Mouse (Mus musculus) ovary, adult 18-20 months (tissue): ENCODE measurements around the gene Srsf5.
"Not testable (repeated sequence)": the region's sequence is repeated elsewhere in the genome, so short reads cannot be mapped to it uniquely, and the experiment has no call there.

Source experiments
- DNase-seq: peaks from one replicate; pipeline ENCODE4 v3.0.0; 2022; ENCODE audit warnings: low spot score, mixed read lengths

Gene Srsf5

DNA sequence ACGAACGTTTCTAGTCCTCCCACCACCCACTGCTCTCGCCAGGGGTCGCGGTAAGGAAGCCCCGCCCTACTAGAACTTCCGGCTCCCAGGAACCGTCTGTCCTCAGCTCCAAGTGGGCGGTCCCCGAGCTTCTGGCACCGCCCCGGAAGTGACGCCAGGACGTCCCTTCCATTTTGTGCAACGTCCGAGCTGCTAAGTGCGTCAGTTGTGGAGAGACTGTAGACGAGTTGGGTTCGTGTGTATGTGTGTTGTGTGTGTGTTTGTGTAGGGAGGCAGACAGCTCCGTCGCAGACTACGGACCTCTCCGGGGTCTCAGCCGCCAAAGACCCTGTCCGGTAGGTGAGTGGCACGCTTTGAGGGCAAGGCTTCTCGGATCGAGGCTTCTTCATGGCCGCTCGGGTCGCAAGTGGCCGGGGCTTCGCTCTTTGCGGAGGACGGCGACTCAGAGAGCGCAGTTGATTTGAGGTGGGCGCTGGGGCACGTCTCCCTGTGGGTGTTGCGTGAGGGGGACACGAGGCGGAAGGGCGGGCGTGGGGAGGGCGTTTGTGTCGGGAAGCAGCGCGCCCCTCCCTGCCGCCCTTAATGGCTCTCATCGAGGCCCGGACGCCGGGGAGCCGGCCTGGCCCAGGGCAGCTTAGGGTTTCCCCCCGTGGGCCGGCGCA, at the start of gene Srsf5:
Gene Srsf5, plus strand, starts transcription at position 171 of the 662 bp plus-strand sequence.
- peak; percentile 95 for DNase-seq

DNA sequence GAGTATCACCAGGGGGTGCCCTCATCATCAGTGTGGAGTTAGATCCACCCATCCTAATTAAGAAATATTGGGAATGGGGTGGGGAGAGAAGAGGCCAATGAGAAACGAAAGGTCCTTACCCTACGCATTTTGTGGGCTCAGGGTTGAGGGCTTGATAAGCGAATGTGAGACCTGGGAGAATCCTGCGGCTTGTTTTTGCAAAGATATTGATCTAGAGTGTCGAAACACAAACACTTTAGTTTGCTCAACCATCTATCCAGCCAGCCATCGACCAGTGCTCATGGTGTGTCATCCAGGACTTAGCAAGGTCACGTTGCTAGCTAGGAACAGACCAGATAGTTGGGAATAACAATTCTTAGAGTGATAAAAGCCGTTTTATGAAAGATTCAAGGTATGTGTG, 35.7 kb upstream of the Srsf5 start:
- no peak for DNase-seq

- no peak for DNase-seq
These were observed 27.5 kb upstream of the Srsf5 start for GRCm38 (mm10) chr12:80917764-80918163.

DNA sequence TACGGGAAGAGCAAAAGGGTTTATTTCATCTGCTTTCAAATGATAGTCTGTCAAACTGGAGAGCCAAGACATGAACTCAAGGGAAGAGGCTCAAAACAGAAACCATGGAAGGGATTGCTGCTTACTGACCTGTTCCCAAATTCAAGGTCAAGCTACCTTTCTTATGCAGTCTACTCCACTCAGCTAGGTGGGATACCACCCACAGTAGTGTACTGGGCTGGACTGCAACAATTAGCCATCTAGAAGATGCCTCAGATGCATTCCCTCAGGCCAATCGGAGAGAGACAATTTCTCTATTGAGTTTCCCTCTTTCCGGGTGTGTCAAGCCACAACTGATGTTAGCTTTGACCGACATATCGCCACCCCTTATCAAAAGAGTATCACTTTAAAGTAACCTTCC, 24.0 kb upstream of the Srsf5 start:
- DNase-seq, result no peak

DNA sequence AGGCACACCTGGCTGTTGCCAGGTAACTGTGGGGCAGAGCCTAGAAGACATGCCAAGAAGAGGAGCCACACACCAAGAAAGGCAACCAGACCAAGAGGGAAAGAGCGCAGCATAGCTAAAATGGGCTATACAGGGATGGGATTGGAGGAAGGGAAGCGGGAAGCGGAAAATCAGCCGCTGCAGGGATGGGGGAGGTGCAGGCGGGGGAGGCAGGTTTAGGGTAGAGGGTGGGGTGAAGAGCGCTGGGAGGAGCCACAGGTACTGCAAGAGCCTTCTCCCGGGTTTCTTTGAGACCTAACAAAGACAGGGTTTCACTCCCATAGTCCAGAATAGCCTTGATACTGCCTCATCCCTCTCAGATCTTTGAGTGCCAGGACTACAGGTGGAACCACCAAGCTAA, 22.4 kb upstream of the Srsf5 start:
- no peak for DNase-seq

DNA sequence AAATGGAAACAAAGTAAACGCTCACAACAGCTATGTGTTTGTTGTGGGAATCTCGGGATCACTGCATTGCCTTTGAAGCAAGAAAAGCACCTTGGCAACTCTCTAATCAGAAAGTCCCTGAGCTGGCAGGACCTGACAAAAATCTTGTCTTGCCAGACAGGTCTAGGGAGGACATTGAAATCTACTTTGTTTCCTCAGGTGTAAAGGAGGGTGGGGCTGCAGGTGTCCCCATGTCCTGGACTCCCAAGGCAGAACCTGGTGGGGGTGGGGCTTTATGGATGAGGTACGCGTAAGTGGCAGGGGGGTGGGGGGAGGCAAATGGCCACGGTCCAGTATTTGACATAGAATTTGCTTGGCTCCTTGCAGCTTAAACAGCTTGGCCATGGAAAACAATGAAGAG, 21.7 kb upstream of the Srsf5 start:
- DNase-seq, result no peak

DNA sequence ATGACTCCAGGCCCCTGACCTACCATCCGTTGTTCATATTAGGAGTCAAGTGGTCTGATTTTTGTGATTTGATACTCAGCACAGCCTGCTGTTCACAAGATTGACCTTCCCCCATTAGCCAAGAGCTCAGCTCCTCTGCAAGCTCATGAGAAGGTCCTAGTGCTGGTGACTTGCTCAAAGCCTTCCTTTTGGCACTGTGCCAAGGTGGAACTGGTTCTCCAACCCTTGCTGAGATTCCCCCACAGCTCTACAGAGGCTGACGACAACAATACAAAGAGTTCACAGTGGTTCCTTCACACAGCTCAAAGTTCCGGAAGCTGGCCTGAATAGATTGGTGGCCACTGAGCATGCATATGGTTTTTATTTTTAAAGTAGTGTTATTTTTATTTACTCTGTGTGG, 21.1 kb upstream of the Srsf5 start:
- DNase-seq, result no peak

- no peak for DNase-seq
These were observed 19.4 kb upstream of the Srsf5 start for GRCm38 (mm10) chr12:80925919-80926318.

DNA sequence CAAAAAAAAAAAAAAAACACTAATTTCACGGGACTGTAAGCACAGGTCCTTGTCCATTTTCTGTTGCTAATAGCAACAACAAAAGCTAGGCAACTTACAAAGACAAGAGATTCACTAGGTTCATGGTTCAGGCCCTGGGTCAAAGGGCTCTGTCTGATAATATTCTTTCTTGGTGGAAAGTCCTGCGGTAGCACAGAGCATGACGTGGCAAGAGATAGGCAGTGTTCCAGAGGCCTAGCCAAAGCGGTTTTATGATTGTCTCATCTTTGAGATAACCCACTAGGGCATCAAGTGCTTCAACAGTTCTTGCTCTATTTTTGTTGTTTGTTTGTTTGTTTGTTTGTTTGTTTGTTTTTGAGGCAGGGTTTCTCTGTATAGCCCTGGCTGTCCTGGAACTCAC, 18.8 kb upstream of the Srsf5 start:
- no peak for DNase-seq

- no peak for DNase-seq
These were observed 17.8 kb upstream of the Srsf5 start for GRCm38 (mm10) chr12:80927518-80927917.

DNA sequence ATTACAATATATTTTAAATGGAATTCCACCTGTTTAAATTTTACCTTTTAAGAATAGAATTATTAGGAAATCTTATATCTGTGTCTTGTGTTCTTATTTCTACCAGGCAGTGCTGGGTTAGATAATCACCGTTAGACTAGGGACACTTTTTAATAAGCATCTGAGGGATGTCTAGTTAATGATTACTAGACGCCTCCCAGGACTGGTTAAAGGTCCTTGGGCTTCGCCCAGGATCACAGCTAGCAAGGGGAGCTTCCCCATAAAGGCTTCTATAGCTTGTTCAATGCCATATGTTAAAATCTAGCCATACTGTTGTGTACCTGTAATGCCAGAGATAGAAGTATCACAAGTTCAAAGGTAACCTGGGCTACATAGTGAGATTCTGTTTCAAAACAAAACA, 16.4 kb upstream of the Srsf5 start:
- DNase-seq, result no peak

- no peak for DNase-seq
These were observed 15.2 kb upstream of the Srsf5 start for GRCm38 (mm10) chr12:80930141-80930540.

DNA sequence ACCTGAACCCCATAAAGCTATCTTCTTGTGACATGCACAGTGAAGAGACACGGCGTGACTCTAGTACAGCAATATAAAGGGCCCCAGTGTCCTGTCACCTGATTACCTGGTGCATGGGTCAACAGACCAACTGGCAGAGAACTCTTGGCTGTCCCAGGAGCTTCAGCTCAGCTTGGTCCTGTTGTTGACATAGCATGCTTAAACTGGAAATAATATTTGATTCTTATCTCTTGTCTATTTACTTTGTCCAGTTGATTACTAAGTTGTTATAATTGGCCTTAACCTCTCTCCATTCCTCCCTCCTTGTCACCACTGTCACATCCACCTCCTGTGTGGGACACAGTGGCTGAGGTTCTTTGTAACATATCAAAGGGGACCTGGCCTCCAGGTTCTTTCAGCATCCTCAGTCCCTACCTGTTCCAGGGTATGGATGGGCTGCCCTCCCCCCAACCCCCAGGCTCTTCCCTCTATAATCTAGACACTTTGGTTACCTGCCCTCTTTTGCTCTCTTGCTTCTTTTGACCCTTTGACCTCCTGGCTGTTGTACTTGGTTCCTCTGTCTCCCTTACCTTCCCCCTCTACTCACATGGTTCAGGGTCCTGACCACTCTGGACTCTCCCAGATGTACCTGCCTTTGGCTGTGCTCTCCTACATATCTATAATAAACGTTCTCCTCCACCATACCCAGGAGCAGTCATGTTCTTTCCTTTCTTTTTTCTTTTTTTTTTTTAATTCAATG, 13.7 kb upstream of the Srsf5 start:
- no peak for DNase-seq

GRCm38 (mm10) chr12:80932865-80933264, 12.4 kb upstream of the Srsf5 start:
- no peak for DNase-seq

DNA sequence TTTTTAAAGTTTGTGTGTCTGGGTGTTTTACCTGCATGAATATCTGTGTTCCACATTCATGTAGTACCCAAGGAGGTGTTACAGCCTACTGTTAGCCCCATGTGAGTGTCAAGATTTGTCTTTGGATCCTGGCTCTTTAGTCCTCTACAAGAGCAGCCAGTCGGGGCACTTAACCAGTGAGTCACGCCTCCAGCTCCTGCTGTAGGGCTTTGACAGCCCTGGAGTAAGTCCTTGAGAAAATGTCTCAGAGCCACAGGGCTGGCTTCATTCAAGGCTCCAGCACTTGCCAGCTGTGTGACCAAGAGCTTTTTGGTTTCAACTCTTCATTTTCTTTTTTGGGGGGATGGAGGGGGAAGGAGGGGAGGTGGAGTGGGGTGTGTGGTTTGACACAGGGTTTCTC, 8.6 kb upstream of the Srsf5 start:
- no peak for DNase-seq

GRCm38 (mm10) chr12:80937331-80938029, 7.8 kb upstream of the Srsf5 start:
- no peak for DNase-seq

- no peak for DNase-seq
These were observed 6.7 kb upstream of the Srsf5 start for GRCm38 (mm10) chr12:80938642-80939041.

DNA sequence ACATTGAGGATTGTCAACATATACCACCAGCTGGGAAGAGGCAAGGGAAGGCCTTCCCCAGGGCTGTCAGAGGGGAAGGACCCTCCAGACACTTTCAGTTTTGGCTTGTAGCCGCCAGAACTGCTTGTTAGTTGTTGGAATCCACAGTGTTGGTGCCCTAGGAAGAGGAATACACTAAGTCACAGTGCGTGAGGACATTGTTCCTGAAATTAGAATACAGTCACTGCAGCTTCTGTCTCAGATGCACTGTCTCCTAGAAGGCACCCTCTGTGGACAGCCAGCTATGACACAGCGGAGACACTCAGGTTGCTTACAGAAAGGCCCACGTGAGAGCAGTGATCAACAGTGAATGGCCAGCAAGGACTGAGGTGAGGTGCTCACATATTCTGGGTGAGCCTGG, 6.1 kb upstream of the Srsf5 start:
- no peak for DNase-seq

GRCm38 (mm10) chr12:80941886-80942285, 3.4 kb upstream of the Srsf5 start:
- DNase-seq, result no peak

- no peak for DNase-seq
These were observed 1.9 kb upstream of the Srsf5 start for GRCm38 (mm10) chr12:80943395-80943794.

- DNase-seq, result no peak
These were observed 1.1 kb upstream of the Srsf5 start for GRCm38 (mm10) chr12:80944204-80944603.

DNA sequence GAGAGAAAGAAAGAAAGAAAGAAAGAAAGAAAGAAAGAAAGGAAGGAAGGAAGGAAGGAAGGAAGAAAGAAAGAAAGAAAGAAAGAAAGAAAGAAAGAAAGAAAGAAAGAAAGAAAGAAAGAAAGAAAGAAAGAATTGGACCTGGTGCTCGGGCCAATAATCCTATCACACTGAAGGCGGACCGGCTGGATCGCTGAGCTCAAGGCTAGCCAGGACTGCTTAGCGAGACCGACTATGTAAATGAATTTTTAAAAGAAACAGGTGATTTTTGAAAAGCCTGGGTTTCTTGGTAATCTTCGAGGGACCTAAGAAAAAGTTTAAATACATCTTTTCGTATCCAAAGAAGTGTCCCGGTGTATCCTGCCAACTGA, 356 bp upstream of the Srsf5 start:
- DNase-seq, result not testable (repeated sequence)

DNA sequence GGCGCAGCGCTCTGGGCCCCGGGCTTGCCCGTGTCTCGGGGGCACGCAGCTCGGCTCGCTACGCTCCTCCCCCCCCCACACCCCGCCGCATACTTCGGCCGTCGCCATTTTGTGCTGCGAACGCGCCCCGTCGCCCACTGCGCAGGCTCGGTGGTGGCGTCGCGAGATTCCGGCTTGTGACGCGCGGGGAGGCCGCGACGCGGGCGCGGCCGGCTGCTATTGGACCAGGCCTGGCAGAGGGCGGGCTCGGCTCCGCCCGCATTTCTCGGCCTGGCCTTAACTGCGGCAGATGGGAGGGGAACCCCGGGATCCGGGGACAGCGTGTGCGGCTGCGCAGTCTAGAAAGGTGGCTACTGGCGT, 672 bp downstream of the Srsf5 start:
- peak; percentile 92 for DNase-seq
